Mouse (Mus musculus): ENCODE measurements around the gene Cdc123.
"Not testable (repeated sequence)": the region's sequence is repeated elsewhere in the genome, so short reads cannot be mapped to it uniquely, and the experiment has no call there.

The Cdc123 gene

DNA sequence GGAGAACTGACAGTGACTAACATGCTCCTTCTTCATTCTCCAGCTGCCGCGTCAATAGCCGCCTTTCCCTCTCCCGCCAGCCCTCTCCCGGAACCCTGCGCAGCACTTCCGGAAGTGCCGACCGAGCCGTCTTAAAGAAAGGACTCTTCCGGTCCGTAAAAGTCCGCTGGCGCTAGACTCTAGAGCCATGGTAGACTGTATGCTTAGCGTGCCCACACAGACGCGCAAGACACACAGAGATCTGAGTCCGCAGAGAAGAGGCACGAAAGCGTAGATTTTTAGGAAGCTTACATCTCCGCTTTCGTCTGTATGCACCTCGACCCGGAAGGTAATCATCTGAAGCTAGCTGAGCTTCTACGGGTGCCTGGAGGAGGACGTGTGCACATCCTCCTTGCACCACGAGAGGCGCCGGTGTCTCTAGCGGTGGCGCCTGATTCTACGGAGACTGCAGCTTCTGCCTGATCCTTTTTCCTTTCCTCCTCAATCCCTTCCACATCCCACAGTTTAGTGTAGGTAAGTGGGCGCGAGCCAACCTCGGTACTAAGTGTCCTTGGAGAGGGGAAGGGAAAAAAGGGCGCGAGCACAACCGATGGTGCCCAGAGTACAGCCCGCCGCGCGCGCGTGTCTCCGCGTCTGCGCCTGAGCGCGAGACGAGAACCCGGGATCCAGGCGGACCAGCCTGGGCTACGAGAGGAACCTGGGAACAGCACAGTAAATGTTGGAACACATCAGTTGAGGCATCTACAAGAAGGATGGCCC is at the start of gene Cdc123, which contains the start of gene Nudt5:
Gene Cdc123, minus strand, starts transcription at position 292 of the 759 bp plus-strand sequence.
Gene Nudt5, plus strand, starts transcription at position 147 of the 759 bp plus-strand sequence.
- DNase-seq (ENCODE audit: inconsistent ontology term) = peak; percentile 90

DNA sequence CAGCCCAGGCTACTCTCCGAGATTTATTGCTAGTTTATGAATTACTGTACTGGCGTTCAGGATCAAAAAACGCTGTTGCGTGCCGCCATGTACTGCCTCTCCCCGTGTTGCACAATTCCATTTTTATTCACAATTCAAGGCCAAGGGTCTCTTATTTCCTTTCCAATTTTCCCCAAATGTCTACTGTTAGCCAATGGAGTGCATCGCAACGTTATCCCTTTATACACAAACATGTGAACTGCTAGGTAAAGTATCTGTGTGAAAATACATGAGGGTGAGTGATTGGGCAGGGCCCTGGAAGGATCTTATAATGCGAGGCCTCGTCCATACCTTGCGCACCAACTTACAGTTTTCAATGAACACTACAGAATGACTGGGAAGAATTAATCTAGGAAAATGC is 49.3 kb upstream of the Cdc123 start:
- peak; percentile 45 for DNase-seq (ENCODE audit: inconsistent ontology term)

DNA sequence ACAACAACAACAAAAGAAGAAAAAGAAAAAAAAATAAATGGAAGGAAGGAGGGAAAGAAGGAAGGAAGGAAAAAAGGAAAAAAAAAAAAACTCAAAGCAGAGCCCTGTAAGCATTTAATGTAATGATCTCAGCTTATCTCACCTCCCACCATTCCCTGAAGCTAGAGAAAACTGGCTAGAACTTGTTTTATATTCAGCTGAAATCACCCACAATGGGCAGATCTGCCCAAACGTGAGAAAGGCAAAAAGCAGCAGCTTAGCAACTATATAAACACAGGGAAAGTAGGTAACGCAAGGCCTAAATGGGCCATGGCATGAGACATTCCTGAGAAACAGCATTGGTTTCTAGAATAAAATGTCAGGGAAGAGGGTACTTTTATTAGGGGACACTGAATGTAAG is 44.4 kb upstream of the Cdc123 start:
- no peak for DNase-seq (ENCODE audit: inconsistent ontology term)

DNA sequence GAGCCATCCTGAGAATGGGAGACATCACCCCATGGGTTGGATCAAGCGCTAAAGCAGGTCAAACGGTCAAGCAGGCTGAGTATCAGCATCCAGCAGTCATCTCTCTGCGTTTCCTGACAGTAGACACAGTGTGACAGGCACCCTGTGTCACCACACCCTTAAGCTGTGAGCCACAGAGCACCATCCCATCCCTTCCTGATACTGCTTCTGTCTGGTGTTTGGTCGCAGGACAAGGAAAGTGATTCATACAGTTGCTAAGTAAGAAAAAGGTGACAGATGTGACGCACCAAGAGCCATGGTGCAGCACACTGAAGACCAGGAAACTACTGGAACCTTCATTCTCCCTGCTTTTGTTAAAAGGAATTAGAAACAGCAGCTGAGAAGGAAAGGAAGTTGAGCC is 43.9 kb upstream of the Cdc123 start:
- DNase-seq (ENCODE audit: inconsistent ontology term) = no peak

DNA sequence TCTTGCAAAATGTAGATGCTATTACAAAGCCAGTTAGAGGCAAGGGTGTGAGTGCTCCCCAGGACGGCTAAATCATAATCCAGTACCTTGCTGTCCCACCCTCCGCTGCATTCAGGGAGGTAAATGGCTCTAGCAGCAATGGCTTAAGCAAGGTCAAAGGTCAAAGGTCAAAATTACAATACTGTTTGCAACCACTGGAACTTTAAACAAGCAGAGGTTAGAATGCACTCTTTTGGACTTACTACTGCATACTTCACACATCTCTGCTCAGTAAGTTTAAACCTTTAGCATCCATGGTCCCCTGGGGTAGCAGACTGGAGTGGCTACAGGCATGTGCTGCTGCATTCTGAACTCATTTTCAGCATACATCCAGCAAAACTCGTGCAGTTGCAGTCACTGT is 32.5 kb upstream of the Cdc123 start:
- no peak for DNase-seq (ENCODE audit: inconsistent ontology term)

DNA sequence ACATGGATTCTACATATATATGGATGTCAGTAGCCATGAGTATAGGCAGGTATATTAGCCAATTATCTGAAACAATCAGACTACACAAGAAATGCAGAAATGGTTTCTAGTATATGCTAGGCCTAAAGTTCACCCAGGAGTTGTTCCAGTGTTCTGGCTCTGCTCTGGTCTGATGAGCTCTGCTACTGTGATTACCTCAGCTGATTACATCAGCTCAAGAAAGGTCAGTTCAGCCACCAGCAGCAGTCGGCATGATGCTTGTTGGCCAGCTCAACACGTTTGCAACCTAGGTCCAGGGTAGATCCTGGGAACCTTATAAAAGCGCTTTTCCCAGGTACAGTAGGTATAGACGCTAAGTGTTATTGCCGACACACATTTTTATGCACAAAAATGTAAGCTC is 24.8 kb upstream of the Cdc123 start:
- no peak for DNase-seq (ENCODE audit: inconsistent ontology term)

DNA sequence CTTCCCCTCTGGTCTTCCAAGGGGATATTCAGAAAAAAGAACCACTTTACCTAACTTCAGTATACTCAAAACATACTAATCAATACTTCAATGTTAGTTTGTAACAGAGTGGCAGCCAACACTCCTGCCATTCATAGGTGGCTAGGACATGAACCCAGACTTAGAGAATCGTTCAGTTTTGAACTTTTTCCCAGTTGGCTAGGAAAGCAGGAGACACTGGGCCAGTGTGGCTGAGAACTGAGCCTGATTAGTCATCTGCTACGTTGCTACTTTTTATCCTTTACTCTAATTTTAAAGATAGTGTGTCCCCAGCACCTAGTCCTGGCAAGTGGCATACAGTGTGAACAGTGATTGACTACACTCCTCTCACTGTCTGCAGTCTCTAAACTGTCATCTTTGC is 22.7 kb upstream of the Cdc123 start:
- no peak for DNase-seq (ENCODE audit: inconsistent ontology term)

DNA sequence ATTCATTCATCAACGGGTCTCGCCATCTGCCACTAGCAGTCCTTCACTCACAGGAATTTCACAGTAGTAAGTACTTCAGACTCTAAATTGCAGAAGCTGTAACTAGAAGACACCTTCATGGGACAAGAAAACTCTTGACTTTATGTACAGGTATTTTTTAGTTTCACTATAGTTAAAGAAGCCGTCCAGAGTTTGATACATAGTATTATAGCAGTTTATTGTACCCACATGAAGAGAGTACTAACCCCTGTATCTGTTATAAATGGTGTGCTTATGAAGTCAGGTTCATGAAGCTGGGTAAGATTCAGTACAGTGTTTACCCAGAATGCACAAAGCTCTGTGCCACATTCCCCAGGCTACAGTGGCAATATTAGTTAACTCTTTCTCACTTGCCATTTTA is 17.9 kb upstream of the Cdc123 start, which contains the start of gene Gm13199:
Gene Gm13199, minus strand, starts transcription at position 101 of the 400 bp plus-strand sequence.
- no peak for DNase-seq (ENCODE audit: inconsistent ontology term)

DNA sequence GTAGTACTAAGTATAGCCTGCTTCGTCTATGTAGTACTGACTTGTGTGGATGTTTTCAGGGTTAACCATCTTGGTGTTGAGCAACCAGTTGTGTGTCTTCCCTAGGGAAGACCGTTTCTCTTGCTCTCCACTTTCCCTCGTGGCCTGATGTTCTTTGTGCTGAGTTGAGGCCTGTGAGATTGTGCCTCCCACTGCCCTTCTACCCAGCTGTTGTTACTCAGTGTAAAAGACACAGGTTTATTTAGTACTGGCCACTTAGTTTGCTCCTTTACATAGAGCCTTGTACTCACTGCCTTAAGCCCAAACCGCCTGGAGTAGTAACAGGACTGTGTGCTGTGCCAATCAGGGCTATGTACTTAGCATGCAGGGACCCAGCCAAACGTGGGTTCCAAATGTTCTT is 6.9 kb upstream of the Cdc123 start:
- DNase-seq (ENCODE audit: inconsistent ontology term) = no peak

DNA sequence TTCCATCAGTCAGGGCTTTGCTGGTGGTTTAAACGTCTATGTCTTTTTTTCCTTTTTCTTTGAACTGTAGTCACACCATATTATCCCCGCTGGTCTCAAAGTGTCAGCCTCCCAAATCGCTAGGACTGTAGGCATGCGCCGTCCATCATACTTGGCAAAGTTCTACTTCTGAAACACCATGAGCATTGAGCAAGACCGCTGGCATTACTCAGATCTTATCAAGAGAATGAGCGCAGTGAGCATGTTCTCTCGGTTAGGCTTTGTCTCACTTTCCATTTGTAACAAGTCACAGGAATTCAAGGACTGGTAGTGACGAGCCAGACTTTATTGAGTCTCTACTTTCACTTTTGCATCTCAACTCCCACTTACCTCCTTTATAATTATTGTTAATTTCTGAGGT is 6.2 kb upstream of the Cdc123 start:
- DNase-seq (ENCODE audit: inconsistent ontology term) = no peak

DNA sequence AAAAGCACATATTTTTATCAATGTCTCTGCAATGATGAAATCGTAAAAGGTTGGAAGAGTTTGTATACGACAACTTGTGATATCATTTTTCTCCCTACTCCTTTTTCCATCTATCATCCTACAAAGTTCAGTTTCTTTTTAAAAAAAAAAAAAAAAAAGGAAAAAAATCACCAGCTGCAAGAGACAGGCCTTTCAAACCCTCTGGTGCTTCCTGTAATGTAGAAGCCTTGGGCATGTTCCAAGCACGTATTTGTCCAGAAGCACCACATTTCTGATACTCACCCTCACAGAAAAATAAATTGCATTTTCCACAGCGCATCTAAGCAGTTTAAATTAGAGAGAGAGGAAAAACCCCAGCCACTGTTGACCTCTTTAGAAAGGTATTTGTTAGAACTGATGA is 862 bp upstream of the Cdc123 start:
- DNase-seq (ENCODE audit: inconsistent ontology term) = peak; percentile 51

DNA sequence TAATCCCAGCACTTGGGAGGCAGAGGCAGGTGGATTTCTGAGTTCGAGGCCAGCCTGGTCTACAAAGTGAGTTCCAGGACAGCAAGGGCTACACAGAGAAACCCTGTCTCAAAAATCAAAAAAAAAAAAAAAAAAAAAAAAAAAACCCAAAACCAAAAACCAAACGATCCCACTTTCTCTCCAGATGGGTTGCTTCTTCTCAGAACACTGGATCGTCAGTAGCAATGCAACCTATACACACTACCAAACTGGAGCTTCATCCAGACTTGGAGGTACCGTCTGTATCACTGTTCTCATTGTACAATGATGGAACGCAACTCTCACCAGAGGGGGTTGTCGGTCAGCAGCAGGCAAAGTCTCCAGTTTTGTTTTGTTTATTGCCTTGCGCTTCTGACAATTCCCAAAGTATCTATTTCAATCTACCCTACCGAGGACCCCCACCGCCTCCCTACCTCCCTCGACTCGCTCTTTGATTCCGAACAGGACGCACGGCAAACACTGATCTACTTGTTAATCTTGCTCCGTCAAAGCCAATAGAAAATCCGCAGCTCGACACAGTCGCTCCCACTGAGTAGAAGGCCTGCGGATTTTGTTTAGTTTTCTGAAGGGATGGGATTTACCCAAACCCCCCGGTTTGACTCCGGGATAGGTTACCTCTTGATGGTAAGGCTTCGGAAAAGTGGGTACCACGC is 637 bp downstream of the Cdc123 start:
- DNase-seq (ENCODE audit: inconsistent ontology term) = no peak

DNA sequence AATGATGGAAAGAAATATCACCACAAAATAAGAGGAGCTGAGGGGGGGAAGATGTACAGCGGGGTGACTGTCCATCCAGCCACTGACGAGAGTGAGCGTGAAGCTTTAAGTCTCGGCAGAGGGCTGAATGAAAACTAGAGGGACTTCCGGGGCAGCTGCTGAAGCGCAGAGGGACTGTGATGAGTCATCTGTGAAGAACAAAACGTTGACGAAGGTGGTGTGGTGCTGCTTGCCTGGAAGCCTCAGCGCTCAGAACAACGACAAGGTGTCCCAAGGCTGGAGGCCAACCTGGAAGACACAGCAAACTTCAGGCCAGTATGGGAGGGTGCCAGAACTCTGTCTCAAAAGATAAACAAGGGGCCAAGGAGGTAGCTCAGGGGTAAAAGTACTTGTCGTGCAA is 4.1 kb downstream of the Cdc123 start:
- no peak for DNase-seq (ENCODE audit: inconsistent ontology term)

DNA sequence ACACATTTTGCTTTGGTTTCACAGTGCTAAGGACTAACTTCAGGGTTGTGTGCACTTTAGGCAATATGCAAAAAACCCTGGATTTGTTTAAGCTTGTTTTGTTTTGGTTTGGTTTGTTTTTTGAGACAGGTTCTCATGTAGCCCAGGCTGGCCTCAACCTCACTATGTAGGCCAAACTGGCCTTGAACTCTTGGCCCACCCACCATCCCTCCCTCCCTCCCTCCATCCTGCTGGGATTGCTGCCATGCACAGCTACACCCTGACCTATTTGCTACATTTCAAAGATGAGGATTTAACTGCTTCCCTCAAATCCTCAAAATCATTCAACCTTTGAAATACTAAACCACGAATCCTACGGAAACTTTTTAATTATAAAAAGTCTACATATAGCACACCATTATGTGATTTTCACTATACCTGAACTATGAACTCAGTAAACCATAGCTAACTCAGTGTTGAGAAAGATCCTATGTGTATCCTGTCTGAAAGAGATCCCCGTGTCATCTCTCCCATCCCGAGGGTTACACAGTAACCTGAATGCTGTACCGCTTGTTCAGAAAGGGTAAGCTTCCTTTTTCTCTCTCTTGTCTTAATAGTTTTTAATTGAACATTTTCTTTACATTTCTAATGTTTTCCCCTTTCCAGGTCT is 19.6 kb downstream of the Cdc123 start:
- no peak for DNase-seq (ENCODE audit: inconsistent ontology term)

DNA sequence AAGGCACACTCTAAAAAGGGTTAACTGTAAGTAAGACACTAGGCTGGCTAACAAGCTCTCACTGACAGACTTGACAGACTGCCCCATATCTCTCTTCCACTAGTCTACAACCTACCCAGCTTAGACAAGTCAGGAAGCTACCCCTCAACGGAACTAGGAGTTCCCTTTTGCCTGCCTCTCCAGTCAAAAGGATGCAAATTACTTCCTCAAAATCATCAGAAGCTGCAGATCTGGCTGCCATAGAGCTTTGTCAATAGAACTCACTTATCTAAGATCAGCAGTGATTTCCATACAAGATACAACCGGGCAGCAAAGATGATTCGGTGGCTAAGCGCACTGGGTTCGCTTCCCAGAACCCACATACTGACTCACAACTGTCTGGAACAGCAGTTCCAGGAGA is 20.3 kb downstream of the Cdc123 start:
- DNase-seq (ENCODE audit: inconsistent ontology term) = no peak

DNA sequence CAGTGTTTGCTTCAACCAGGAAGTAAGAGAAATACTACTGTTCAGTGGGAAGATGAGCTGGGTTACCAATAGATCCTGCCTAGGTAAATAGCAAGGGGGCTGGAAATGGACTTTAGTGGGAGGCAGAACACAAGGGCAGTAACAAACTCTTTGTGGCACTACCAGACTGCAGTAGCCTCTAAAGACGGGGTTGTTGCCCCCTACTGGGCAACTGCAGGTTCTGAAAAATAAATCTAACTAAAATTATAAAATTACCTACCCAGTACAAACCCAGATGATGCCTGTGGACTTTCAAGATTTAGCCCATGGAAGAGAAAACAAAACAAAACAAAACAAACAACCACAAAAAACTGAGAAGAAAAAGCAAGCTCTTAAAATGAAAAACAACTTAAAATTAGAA is 20.8 kb downstream of the Cdc123 start:
- DNase-seq (ENCODE audit: inconsistent ontology term) = no peak

DNA sequence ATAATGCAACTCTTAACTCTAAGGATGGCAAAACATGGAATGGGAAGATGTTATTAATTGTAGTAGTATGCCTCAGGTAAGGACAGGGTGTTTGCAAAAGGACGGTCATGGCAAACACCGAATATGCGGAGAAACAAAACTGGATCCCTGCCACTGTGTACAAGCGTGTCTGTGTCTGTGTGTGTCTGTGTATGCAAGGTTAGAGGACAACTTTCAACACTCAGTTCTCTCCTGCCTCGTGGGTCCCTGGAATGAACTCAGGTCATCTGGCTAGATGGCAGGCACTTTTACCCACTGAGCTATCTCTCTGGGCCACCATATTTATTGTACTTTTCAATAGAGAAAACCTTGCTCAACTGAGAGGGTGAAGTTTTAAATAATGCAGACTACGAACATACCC is 22.5 kb downstream of the Cdc123 start:
- no peak for DNase-seq (ENCODE audit: inconsistent ontology term)

DNA sequence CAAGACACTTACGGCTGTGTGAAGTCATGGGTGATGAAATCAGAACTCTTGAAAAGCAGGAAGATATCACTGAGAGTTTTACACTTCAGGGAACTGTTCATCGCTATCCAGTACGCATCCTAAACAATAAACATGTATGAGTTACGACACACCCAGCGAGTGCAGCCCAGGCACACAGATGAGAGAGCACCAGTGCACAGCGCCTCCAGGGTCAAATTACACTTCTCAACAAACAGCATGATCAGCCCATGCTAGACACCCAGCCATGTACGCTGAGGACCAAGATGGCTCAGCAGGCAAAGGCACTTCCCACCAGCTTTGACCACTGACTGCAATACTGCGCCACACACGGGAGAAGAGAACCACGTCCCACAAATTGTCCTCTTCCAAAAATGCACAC is 23.7 kb downstream of the Cdc123 start:
- DNase-seq (ENCODE audit: inconsistent ontology term) = no peak

DNA sequence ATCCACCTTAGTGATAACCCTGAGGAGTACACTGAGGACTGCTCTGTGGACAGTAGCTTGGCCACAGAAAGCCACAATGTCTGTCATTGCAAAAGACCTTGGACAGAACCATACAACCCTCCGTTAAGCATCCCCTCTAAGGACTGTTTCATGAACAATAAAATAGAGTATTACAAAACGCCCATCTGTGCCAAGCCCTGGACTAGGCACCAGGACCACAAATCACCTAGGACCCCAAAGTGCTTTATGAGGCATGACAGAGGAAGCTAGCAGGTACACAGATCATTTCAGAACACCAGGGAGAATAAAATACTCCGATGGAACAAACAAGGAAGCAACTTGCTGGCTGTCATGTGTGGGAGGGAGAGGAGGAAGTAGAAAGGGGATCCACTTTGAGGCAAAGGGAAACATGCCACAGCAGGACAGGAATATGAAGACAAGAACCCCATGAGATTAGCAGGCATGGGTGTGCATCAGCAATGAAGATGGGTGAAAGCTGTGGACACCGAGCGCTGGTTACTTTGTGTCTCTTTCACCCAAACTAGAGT is 33.7 kb downstream of the Cdc123 start:
- DNase-seq (ENCODE audit: inconsistent ontology term) = no peak

DNA sequence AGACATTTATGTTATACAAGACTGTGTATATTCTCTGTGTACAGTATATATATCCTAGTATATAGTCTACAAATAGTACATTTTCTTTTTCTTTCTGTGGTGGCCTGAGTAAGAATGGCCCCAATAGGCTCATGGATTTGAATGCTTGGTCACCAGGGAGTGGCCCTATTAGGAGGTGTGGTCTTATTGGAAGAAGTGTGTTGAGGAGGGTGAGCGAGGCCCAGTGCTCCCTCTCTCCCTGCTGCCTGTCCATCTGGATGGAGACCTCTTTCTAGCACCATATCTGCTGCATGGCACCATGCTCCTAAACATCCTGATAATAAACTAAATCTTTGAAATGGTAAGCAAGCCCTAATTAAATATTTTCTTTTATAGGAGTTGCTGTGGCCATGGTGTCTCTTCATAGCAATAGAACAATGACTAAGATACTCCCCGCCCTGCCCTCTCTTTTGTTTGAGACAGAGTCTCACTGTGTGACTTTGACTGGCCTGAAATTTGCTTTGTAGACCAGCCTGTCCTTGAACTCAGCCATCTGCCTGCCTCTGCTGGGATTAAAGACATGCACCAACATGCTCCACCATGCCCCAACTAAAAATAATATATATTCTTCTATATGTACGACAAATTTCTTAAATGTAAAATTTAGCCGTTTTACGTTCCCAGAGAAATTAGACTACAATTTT is 34.8 kb downstream of the Cdc123 start:
- no peak for DNase-seq (ENCODE audit: inconsistent ontology term)

DNA sequence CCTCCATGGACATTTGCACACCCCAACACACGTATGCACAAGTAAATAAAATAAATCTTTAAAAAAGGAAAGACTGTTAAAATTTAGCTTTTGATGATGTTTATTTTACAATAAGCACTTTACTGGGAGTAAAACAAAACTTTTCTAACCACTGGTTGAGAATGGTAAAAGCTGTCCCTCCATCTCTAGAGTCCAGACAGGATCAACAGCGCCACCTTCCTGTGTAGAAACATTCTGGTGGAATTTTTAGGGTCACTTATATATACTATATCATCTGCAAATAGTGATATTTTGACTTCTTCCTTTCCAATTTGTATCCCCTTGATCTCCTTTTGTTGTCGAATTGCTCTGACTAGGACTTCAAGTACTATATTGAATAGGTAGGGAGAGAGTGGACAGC is 38.8 kb downstream of the Cdc123 start:
- DNase-seq (ENCODE audit: inconsistent ontology term) = not testable (repeated sequence)

DNA sequence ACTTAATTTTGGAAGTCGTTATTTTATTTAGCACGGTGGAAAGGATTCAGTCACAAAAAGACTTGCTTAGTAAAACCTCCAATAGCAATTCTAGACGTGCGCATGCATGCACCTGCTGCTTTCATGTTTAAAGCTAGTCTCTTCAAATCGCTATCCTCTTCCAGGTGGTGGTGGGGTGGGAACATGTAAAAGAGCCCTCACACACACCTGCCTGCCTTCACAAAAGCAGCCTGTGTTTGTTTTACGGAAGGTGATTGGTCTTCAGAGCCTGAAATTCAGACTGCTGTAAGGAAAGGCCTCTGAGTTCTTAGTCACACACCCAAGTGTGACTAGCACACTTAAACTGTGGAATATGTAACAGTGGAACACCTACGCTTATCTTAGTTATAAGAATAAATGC is 39.7 kb downstream of the Cdc123 start:
- no peak for DNase-seq (ENCODE audit: inconsistent ontology term)

All from Muller cell, postnatal 12 days (primary cell).